Mouse (Mus musculus) stomach, embryonic 14.5 days (tissue): ENCODE measurements around the gene Krt35. TPM values are rescaled to one million over a fixed set of nuclear protein-coding genes. Genes with fewer than 3 reads are reported as not detected.
A peak's percentile ranks its signal among the peaks of the same experiment; 100 is the strongest.

ENCODE experiments used
- ATAC-seq: fragments of 200-750 bp; cut with Nextera tagmentation; 2 replicates; pipeline ENCODE4 v1.8.0; 2017; ENCODE audit warnings: low read depth, moderate TSS enrichment; ENCODE audit not compliant: insufficient number of reproducible peaks, insufficient read depth, low FRiP score
- H3K27ac ChIP-seq: fragments of 300-500 bp; sonication (generic); 2 replicates; pipeline ENCODE4 v1.5.1; 2014; ENCODE audit warnings: mild to moderate bottlenecking, low read length, moderate library complexity, mixed read lengths
- H3K27me3 ChIP-seq: fragments of 300-500 bp; sonication (generic); 2 replicates; pipeline ENCODE4 v1.6.1; 2014; ENCODE audit warnings: low read length, control low read depth, mixed read lengths; ENCODE audit not compliant: control insufficient read depth, insufficient read depth
- H3K36me3 ChIP-seq: fragments of 300-500 bp; sonication (generic); 2 replicates; pipeline ENCODE4 v1.6.1; 2014; ENCODE audit warnings: mild to moderate bottlenecking, control low read depth, low read length, moderate library complexity, mixed read lengths; ENCODE audit not compliant: control insufficient read depth, insufficient read depth
- H3K4me1 ChIP-seq: fragments of 300-500 bp; sonication (generic); 2 replicates; pipeline ENCODE4 v1.6.1; 2014; ENCODE audit warnings: low read length, control low read depth, mixed read lengths; ENCODE audit not compliant: control insufficient read depth, insufficient read depth
- H3K4me2 ChIP-seq: fragments of 300-500 bp; sonication (generic); replicated peaks from 2 replicates; pipeline ENCODE4 v1.6.1; 2014; ENCODE audit warnings: low read depth, low read length, control low read depth
- H3K4me3 ChIP-seq: fragments of 300-500 bp; sonication (generic); 2 replicates; pipeline ENCODE4 v1.5.1; 2014; ENCODE audit warnings: low read depth, low read length, control low read depth
- H3K9ac ChIP-seq: fragments of 300-500 bp; sonication (generic); replicated peaks from 2 replicates; pipeline ENCODE4 v1.6.1; 2014; ENCODE audit warnings: low read depth, mild to moderate bottlenecking, control low read depth, low read length, moderate library complexity, mixed read lengths
- H3K9me3 ChIP-seq: fragments of 300-500 bp; sonication (generic); 2 replicates; pipeline ENCODE4 v1.6.1; 2016; ENCODE audit warnings: low read depth, low read length, control low read depth; ENCODE audit not compliant: control insufficient read depth
- WGBS: fragments of 180-500 bp; shearing (Covaris S2); extraction: QIAGEN DNeasy Blood & Tissue Kit; methylation state at CpG from one replicate; pipeline ENCODE4 v1.1.7; 2014; 5-methylcytosine and 5-hydroxymethylcytosine counted together
- polyA plus RNA-seq: library from polyadenylated mRNA; unstranded; fragments of >200 nt; fragmentation: Nextera tagmentation; extraction: Ambion mirVana; gene quantifications from 2 replicates; pipeline ENCODE4 v1.2.1, GENCODE M21; 2014

Gene Krt35
- polyA plus RNA-seq, 1 experiment from 2014 or later: not detected

DNA sequence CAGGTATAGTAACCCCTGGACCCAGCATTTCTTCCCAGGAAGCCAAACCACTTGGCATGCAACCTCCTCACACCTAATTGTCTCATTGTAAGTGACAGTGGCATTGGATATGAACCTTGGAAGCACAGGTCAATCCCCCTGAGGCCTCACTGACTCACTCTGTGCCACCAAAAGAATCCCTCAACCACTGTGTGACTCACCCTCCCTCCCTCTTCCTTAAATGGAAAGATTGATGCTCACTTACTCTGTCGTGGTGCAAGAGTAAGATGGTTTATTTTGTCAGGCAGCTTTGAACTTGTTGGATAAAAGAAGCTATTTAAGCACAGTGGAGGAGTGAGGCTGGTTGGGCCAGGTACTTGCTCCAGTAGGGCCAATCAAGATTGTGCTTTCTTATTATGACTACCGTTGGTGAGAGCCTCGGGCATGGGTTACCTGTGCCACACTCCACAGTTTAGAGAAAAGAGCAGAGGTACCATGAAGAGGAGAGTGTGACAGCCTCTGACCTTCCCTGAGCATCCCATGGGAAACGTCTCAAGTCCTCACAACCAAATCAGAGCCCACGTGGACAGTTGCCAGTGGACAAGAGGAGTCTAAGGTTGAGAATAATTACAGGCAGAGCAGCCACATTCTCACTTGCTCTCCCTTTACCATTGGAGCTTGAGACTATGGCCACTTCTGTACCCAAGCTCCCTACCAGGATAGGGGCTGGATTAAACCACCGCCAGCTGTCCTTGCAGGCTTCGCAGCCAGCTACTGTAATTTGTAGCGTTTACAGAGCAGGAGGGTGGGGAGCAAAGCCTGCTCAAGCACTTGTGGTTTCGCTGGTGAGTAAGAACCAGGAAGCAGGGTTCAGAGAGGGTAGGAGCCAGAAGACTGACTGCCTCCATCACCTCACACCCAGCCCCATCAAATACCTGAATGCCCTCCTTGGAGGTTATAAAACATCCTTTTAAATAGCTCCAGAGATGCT lies 40.1 kb downstream of the Krt35 start:
- Histone ChIP-seq H3K9ac (no peak overlapping the region), H3K4me1 (no peaks in the 10 kb centered on the region), H3K27ac (no peak overlapping the region), H3K4me3 (no peak overlapping the region), H3K36me3 (no peaks in the 10 kb centered on the region), H3K27me3 (no peaks in the 10 kb centered on the region), H3K4me2 (no peak overlapping the region), H3K9me3 (no peaks in the 10 kb centered on the region)
- WGBS: 57% methylated on average over 9 of the region's 9 CpGs
- ATAC-seq: peak; percentile 23; the same call in 1 of the 2 replicates

DNA sequence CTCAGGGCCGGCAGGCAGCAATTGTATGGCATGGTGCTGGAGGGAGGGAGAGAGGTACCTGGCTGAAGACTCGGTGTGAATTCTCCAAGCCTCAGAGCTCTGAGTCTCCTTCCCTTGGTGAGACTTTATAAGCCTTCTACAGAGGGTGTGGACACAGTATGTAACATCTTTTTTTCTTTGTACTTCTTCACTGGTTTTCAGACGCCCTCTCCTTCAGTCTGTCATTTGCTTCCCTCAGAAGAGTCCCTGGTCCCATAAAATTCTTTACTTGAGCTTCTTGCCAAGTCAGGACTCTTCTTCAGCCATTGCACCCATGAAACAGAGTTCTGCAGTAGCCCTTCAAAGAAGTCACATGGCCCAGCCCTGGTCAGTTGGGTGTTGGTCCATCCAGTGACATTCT lies 45.6 kb downstream of the Krt35 start, which contains the start of gene Krt31:
TSS of gene Krt31 (minus strand) at position 101 of the 400 bp plus-strand sequence.
- Histone ChIP-seq H3K27ac (no peak within 1 kb of the TSS), H3K9me3 (no peaks in the 10 kb centered on the region), H3K4me2 (no peak within 1 kb of the TSS), H3K27me3 (no peaks in the 10 kb centered on the region), H3K4me3 (no peak within 1 kb of the TSS), H3K36me3 (no peaks in the 10 kb centered on the region), H3K4me1 (no peaks in the 10 kb centered on the region), H3K9ac (no peak within 1 kb of the TSS)
- ATAC-seq: no peak
- WGBS: 69% methylated on average over 3 of the region's 3 CpGs

DNA sequence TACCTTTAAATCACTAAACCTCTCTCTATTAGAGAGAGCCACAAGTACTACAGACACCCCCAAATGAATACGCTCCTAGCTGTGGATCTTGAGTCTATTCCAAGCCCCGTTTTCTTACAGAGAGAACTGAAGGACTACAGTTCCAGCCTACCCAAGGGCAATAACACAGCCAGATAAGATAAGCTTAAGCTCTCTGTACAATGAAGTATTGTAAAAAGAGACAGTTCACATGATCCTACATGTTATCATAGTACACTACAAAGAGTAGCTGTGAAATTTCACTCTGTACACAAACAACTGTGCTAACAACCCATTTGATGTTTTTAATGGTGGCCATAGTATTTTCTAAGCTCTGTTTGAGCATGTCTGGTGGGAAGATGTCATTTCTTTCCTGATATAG lies 48.8 kb downstream of the Krt35 start:
- WGBS: 84% methylated on average over 2 of the region's 2 CpGs
- ATAC-seq: no peak

DNA sequence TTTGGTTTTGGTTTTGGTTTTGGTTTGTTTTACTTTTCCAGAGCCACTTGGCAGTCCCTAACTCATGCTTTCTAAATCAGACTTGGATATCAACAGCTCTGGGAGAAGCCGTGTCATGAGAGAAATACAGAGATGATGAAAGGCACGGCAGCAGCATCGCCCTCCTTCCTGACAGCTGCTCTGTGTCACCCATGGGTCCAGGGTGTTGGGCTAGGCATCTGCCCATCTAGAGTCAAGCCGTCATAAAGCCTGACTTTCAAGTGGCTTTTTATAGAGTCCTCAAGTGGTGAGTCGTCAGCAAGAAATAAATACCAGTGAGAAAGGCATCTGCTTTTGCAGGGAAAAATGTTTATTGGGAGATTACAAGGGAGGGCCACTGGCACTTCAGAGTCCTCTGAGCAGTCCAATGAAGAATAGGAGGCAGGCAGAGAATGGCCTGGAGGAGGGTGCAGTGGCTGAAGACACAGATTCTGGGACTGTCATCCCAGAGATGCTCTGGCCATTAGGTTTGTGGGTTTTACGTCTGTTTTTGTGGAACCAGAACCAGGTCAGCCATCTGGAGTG lies 49.7 kb downstream of the Krt35 start:
- 65% methylated on average over 6 of the region's 6 CpGs for WGBS

More for the DNA sequence above, 48.8 kb downstream of the Krt35 start:
- Histone ChIP-seq H3K9ac (no peak overlapping the region), H3K36me3 (no peaks in the 10 kb centered on the region), H3K9me3 (no peaks in the 10 kb centered on the region), H3K4me2 (no peak overlapping the region), H3K27me3 (no peaks in the 10 kb centered on the region), H3K27ac (no peak overlapping the region), H3K4me3 (no peak overlapping the region), H3K4me1 (no peaks in the 10 kb centered on the region)

More for the DNA sequence above, 49.7 kb downstream of the Krt35 start:
- Histone ChIP-seq H3K4me3 (no peak overlapping the region), H3K9me3 (no peaks in the 10 kb centered on the region), H3K4me1 (no peaks in the 10 kb centered on the region), H3K4me2 (no peak overlapping the region), H3K27me3 (no peaks in the 10 kb centered on the region), H3K9ac (no peak overlapping the region), H3K36me3 (no peaks in the 10 kb centered on the region), H3K27ac (no peak overlapping the region)
- no peak for ATAC-seq

Other genes with a start within 250 kb of the Krt35 start
- not detected in 2 replicates for gene Krtap4-16, start 244.6 kb downstream of the Krt35 start, polyA plus RNA-seq
- not detected in 2 replicates for gene Gm11568, start 238.3 kb downstream of the Krt35 start, polyA plus RNA-seq
- gene Gm11559, start 231.8 kb downstream of the Krt35 start, polyA plus RNA-seq: not detected in 2 replicates
- gene Krtap9-1, start 222.9 kb downstream of the Krt35 start, polyA plus RNA-seq: not detected in 2 replicates
- gene Gm11567, start 217.1 kb downstream of the Krt35 start, polyA plus RNA-seq: not detected in 2 replicates
- gene Krtap31-1, start 188.3 kb downstream of the Krt35 start, polyA plus RNA-seq: not detected in 2 replicates
- gene Gm11565, start 181.5 kb downstream of the Krt35 start, polyA plus RNA-seq: not detected in 2 replicates
- gene Krtap31-2, start 159.9 kb downstream of the Krt35 start, polyA plus RNA-seq: not detected in 2 replicates
- gene Krtap9-5, start 147.8 kb downstream of the Krt35 start, polyA plus RNA-seq: not detected in 2 replicates
- gene Krtap29-1, start 117.2 kb downstream of the Krt35 start, polyA plus RNA-seq: not detected in 2 replicates
- not detected in 2 replicates for gene Krtap16-1, start 109.6 kb downstream of the Krt35 start, polyA plus RNA-seq
- not detected in 2 replicates for gene Krtap17-1, start 102.2 kb downstream of the Krt35 start, polyA plus RNA-seq
- not detected in 2 replicates for gene Krt33a, start 80.0 kb downstream of the Krt35 start, polyA plus RNA-seq
- 0.26 TPM in 1 of 2 replicates, not detected in the other for gene Krt33b, start 66.4 kb downstream of the Krt35 start, polyA plus RNA-seq
- 0.36 TPM in 1 of 2 replicates, not detected in the other for gene Krt34, start 54.7 kb downstream of the Krt35 start, polyA plus RNA-seq
- 0.67 and 0.69 TPM in 2 replicates for gene Krt31, start 45.7 kb downstream of the Krt35 start, polyA plus RNA-seq
- gene Krt32, start 8.0 kb downstream of the Krt35 start, polyA plus RNA-seq: not detected in 2 replicates
- gene Krt36, start 9.4 kb upstream of the Krt35 start, polyA plus RNA-seq: 0.29 and 0.35 TPM in 2 replicates
- 76.1 and 140 TPM in 2 replicates for gene Krt13, start 25.3 kb upstream of the Krt35 start, polyA plus RNA-seq
- 215 and 241 TPM in 2 replicates for gene Krt15, start 39.7 kb upstream of the Krt35 start, polyA plus RNA-seq
- gene Krt19, start 52.4 kb upstream of the Krt35 start, polyA plus RNA-seq: 387 and 441 TPM in 2 replicates
- gene Krt9, start 97.0 kb upstream of the Krt35 start, polyA plus RNA-seq: not detected in 2 replicates
- gene Krt14, start 111.3 kb upstream of the Krt35 start, polyA plus RNA-seq: 4.8 and 5.0 TPM in 2 replicates
- gene Krt16, start 152.7 kb upstream of the Krt35 start, polyA plus RNA-seq: 0.22 and 0.38 TPM in 2 replicates
- gene Krt17, start 164.8 kb upstream of the Krt35 start, polyA plus RNA-seq: 26.7 and 30.7 TPM in 2 replicates
- not detected in 2 replicates for gene Krt42, start 173.6 kb upstream of the Krt35 start, polyA plus RNA-seq
- gene Eif1, start 223.6 kb upstream of the Krt35 start, polyA plus RNA-seq: 2,030 and 2,105 TPM in 2 replicates
- 6.9 and 13.2 TPM in 2 replicates for gene Gast, start 238.2 kb upstream of the Krt35 start, polyA plus RNA-seq